Mouse (Mus musculus) thymus, postnatal 14 days (tissue): Measurements from ENCODE around the gene Alcam.

Experiments used
- DNase-seq: peaks from one replicate; pipeline ENCODE4 v3.0.0; 2021

The Alcam gene

DNA sequence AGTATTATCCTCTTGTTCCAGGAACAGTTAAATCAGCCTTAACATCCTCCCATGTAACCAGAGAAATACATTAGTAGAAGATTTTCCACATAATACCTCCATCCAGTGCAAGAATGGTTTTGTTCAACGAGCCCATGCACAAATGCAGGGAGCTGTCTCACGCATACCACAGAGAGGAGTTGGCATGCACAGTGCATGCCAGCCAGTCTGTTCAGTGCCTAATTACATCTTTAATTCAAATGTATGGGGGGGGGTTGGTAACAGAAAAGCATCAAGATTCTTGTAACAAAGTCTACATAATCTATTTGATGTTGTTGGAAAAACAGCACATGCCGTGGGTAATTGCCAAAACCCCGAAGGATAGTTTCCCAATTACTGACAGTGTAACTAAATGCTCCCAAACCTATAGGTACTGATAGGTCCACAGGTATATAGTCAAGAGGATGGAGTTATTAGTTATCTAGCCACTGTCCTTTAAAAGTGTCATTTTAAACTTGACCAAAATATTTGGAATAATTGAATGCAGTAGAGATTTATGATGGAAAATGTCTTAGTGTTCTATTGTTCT is 89.8 kb downstream of the Alcam start:
- no peak for DNase-seq

DNA sequence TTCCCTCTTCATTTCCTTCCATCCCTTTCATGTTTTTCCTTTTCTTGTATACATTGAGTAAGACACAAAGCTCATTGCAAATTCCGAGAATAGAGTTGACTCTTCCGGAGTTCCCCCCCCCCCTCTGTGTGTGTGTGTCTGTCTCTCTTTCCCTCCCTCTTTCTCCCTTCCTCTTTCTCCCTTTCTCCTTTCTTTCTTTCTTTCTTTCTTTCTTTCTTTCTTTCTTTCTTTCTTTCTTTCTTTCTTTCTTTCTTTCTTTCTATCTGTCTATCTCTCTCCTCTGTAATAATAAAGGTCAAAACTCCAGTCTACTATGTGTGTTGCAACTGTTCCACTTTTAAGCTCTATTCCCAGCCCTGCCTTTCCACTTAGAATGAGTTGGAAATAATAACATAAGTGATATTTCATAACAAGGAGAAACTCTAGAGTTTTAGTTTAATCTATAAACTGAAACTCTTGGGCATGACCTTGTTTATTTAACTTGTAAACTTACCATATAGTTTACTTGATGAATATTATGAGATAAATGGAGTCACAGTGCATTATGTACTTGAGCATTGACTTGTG is 110.3 kb downstream of the Alcam start:
- no peak for DNase-seq

DNA sequence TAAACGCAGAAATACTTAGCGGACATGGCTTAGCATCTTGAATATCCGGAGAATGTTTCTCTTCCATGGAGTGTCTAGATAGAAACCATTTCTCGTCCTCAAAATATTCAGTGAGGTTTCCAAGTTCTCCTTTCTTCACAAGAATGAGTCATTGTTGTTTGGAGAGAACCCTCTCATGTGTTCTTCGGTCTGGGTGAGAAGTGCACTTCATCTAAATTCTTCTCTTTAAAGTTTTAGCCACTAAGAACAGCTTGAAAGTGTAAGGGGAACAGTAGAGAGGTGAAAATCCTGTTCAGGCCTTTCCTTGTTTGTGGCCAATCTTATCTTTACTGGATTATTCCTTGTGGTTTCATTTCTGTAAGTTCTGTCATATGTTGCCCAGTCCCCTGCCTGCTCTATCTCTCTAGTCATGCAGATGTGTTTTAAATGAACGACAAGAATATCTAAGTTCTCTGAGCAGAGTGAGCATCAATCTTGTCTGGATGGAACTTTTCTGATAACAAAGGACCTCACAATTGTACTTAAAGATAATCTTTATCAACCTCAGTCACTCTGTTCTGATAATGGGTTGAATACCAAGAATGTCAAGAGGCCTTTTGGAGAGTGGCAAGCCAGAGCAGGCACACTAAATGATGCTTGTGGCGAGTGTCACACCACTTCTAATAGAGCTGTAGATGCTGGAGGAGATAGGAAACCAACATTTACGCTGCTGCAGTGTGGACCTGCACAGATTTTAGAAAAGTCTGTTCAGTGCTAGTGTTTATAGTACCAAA is 111.0 kb downstream of the Alcam start:
- no peak for DNase-seq

DNA sequence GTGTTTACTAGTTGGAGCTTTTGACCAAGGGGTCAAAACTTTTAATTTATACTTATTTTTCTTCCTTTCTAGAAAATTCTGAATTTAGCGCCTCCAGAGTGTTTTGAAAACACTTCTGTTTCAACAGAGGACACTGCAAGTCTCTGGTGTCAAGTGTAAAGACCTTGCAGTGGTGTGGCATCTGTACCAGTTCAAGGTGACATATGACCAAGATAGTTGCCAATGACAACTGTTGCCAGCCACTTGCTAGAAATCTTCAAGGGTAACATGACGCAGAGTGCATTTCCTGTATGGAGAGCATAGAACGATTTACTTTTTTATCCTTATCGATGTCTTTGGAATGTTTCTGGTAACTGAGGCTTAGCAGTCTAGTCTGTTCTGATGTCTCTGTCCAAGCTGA is 119.8 kb downstream of the Alcam start:
- DNase-seq = no peak

DNA sequence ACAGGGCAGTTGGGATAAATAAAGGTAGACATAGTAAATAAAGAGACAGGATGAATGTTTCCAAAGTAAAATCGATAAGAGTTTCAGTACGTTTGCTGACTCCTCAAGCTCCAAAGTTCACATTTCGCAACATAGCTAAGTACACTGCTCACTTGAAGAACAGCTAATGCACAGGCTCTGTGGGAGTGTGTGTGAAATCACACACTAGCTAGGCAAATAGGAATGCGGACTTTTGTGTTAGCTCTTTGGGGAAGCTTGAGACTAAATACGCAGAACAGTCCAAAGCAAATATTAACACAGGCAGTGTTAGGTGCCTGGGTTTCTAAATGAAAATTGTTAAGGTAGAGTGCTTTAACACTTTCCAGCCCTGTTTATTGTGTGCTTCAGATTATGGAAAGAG is 120.2 kb downstream of the Alcam start:
- no peak for DNase-seq

DNA sequence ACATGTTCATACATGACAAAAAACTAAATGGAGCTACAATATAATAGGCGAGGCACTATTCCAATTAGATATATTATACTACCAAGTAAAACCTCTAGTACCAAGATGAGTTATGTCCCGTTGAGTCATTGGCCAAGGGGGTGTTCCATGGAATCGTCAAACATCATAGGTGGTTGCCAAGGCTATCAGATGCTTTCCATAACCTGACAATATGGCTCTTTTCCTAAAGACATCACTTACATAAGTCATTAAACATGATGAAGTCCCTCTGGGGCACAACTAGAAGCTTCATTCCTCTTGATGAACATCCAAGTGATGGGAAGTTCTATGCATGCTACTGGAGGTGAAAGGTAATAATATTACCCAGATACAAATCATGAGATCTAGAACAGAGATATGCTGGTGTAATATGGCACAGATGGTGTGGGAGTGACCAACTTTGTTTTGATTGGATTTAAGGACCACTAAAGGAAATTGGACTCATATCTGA is 122.5 kb downstream of the Alcam start:
- no peak for DNase-seq

DNA sequence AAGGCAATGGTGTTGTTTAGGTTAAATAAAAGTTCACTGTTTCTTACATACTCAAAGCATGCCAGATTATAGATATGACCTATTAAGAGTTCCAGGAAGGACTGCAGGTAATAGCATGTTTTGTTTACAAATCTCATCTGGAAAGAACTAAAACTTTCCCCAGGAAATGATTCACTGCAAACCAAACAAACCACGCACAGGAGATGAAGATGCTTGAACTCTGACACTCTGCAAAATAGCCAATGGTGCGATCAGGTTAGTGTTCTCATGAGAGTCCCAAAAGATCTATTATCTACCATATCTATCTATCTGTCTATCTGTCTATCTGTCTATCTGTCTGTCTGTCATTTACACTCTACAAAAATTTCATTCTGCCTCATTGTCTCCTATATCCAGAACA is 124.5 kb downstream of the Alcam start:
- no peak for DNase-seq

DNA sequence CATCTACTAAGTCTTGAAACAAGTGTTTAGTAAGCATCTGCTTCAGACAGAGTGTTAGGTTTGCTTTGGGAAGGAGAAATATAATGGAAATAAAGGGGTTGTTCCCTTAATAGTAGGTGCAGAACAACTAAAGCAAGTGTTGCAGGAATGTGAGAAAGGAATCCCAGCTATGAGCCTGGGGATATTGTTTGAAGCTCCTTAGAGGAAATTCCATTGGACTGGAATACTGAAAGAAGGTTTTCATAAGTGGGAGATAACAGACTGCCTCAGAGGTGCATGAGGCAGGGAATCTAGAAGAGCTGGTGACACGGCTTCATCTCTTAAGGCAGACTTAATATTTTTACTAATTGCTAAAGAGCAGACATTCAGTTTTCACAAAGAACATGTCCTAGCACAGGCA is 134.6 kb downstream of the Alcam start:
- DNase-seq = no peak

DNA sequence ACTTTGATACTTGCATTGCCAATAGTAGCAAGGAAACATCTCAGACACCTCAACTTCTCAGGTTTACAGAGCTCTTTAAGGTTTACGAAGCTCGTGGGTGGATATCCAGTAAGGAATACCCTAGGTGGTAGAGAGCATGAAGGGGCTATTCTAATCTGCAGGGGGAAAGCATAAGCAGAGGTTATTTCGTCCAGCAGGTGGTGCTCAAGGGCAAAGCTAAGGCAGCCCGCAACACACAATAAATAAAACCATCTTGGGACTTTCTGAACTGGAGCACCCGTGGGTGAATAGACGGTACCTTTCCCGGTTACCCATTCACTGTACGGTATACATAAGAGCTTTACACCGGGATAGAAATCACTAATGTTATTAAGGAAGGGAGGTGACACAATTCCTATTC is 142.8 kb downstream of the Alcam start:
- DNase-seq = peak; percentile 61

DNA sequence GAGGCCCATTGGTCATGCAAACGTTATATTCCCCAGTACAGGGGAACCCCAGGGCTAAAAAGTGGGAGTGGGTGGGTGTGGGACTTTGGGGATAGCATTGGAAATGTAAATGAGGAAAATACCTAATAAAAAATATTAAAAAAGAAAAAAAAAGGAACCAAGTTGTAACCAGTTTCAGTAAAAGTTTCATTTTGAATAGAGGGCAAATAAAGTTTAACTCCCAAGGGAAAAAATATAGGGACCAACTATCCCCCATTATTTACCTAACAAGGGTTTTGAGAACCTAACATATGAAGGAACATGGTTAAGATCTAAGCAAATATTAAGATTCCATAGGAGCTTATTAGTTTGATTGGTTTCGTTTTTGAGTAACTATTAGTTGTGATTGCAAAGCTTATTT is 146.9 kb downstream of the Alcam start:
- DNase-seq = no peak

DNA sequence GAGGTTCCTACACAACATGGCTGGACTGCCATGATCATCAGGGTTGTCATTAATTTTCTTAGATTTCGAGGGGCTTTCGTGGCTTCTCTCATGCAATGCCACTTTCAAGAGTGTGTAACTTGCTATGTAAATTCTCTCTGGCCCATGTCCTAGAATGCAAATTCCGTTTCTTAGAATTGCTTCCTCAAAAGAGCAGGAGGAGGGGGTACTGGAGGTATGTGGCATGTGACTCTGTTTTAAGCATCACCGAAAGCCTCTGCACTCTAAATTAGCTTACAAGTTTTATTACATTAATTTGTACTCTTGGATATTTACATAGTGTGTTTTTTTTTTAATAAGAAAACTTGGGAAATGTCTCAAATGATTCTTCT is 150.4 kb downstream of the Alcam start:
- DNase-seq = no peak

DNA sequence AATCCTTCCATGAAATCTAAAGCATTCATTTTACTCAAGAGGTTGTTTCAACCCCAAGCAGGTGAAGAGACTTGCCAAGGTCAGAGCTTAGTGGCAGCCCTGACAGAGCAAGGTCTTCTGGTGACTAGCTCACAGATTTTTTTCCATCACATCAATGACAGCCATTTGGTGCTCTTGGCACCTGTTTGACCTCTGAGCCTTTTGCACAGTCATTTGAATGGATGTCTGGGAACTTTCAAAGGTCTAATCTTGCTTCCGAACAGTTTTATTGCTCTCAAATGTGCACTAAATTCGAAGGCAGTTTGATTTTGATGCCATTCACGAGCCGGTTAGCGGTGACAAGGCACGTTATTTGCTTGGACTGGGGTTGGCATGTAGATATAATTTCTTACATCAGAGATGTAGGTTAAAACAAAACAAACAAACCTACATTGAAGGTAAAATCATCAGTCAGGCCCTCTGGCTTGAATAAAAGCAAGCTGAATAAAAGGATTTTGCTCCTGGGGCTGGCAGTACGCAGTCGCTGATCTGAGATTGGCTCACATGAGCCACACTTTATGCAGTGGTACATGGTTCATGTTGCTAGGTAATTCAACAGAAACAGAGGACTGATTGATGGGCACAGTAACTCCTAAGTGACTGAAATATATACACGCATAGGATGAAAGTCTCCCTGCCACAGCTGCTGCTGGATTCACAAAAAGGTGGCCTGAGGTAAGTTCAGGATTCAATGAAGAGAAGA is 150.9 kb downstream of the Alcam start:
- no peak for DNase-seq

DNA sequence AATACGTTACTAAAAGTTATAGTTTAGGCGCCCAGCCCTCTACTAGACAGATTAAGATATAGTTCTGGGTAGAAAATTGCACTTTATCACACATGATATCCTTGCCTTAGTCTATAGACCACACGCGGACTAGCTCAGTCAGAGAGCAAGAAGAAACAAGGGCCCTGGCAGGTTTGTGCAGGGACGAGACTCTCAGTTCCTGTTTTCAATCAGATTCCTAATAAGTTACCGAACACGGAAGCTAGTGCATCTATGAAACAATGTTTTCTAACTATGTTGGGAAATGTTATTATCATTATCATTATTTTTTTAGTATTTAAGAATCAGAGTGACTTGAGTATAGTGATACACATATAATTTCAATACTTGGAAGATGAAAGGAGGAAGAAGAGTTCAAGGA is 152.1 kb downstream of the Alcam start:
- DNase-seq = no peak

DNA sequence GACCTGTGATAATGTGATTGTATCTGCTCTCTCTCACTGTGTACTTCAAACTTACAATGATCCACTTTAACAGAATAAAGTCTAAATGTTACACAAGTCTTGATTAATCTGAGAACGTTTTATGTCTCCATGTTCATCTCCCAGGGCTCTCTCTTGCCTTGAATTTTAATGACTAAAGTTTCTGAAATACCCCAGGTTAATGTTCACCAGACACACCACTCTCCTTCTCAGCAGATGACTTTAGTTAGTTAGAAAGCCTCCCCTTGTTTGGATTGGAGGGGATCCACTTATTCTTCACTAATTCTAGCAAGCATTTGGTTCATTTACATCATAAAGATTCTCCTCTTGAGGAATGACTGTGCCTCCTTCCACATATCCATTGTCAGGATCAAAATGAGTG is 157.5 kb downstream of the Alcam start:
- DNase-seq = no peak

DNA sequence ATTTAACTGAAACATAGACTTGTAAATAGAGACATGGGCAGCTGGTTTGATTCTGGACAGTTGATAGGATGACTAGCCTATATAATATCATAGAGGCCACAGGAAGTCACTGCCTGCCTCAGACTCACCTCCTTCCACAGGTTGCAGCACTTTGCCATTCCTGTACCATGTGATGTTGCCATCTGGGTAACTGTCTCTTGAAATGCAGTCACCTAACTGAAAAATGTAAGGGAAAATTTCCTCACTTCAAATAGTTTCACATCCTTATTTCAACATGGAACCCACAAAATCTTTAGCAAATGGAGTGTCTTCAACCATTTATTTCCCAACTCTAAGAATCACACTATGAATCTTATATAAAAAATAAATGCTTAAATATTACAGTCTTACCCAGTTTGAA is 158.3 kb downstream of the Alcam start:
- DNase-seq = no peak

DNA sequence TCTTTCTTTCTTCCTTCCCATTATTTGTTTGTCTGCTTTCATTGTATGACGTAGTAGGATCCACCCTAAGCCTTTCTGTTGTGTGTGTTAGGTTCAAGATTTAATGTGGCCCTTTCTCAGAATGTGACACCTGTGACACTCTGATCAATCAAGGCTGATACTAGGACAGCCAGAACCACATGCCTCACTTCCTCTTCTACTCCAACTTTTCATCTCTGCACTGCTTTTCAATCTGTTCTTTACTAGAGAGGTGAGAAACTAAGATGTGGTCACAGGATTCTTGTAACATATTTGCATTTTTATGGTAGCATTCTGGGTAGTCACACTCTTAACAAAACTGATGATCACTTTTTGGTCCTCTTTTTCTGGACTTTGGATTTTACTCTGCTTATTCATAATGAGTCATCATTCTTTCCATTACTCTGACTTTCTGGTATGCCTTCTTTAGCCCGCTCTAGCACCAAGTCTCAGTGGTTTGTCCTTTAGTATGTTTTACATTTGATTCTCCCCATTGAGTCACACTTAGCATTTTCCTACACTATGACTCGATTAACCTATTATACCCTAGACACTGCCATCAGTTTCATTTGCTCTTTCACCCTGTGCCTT is 161.3 kb downstream of the Alcam start:
- no peak for DNase-seq

DNA sequence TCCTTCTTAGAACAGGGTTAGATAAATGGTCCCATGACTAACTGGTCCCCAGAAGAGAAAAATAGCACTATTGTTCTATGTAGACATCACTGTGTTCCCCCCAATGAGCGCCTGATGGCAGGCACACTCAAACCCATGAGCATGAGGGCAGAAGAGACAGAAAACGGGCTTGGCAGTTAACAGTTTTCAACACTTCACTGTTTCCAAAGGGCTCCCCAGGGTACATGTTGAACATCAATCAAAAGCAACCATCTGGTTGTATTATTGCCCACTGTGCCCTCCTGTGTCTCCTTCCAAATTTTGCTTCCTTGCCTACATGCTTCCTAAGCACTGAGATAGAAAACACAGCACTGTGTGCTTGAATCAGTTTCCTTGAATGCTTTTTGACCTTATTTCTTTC is 173.7 kb downstream of the Alcam start:
- DNase-seq = no peak

DNA sequence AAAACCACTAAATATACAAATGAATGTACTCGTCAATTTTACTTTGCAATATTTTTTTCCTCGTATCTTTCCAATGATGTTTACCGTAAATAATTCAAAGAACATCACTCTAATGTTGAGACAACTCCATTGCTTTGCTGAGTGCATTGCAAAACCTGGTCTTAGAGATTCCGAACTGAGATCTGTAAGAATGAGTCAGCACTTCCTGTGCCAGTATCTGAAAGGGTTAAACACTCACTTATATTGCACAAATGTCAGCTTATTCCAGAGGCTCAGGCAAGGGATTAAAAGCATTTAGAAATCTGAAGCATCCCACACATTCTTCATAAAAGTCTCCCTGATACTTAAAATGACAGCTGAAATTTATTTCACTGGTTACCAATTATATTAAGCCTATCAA is 188.8 kb downstream of the Alcam start:
- DNase-seq = no peak

DNA sequence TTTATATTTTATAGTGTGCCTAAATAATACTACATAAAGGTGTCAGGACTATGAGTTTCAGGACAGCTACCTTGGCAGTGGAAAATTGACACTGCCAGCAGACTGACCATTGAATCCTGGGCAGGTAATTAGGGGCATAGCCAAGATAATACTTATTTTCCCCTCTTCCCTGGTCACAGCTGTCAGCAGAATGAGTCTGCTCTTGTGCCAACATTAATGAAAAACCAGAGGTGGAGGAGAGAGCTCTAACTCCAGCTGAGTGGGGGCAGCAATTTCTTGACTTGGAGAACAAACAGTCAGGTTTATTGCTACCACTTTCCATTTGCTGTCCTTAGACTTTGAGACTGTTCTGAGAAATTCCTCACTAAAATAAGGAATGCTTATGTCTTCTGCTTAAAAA is 190.1 kb downstream of the Alcam start:
- DNase-seq = no peak

DNA sequence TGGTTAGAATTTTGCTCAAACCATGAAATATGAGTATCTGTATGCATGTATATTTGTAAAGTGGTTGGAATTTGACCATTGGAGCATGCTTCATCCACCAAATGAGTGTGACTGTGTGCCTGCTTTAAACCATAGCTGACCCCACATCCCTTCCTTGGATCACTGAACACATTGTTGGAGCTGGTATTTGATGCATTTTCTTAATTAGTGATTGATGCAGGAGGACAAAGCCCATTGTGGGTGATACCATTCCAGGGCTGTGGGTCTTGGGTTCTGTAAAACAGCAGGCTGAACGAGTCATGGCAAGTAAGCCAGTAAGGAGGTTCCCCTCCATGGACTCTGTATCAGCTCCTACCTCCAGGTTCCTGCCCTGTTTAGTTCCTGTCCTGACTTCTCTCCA is 191.3 kb downstream of the Alcam start:
- DNase-seq = no peak

DNA sequence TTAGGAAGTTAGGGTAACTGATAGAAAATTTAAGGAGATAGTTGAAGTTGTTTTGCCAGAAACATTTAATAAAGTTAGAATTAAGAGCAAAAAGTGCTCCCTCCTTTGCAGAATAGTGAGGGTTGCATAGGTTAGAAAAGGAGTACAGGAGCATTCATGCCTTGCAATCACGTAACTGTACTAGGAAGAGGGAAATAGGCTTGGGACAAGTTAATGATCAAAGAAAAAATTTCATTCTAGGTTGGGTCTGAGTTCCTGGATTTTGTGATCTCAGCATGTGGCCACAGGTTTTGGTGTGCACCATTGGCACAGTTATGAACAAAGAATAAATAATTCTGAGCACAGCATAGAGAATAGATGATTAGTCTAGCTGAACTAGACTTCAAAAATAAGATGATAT is 192.1 kb downstream of the Alcam start:
- DNase-seq = no peak

DNA sequence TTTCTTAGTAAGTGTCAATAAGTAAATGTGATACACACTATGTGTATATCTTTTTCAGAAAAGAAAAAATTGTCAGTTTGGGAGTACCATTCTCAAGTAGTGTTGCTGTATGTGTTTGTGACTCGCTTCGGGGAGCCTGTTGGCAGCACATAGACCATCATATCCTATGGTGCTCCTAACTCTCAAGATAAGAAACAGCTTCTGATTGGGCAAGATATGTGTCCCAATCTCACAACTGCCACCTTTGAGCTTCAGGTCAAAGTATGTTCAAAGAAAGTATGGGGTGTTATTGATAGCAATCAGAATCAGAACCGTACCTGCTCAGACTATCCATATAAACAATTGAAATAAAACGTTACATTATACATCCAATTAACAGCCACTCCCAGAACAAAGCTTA is 202.9 kb downstream of the Alcam start:
- DNase-seq = no peak

DNA sequence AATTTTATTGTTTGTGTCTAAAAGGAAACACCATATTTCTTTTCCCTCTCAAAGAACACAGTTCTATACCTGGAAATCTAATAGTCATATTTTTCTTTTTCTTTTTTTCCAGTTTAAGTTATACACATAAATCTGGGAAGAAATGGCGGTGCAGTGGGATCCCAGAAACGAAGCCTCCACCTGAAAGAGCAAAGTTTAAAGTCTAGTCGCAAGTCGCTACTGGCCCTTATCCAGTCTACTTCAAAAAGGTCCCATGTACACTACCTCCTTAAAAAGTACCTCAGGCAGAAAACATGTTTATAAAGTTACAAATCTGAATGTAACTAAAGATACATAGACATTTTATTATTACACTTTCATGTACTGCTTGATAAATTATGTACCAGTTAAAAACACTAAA is 203.7 kb downstream of the Alcam start:
- no peak for DNase-seq
